Mouse (Mus musculus): ENCODE measurements around the gene Agap1.

Agap1 gene

GRCm38 (mm10) chr1:89616556-89616955 lies 161.9 kb downstream of the Agap1 start:
- no peak for DNase-seq (ENCODE audit: low read depth, low spot score)

GRCm38 (mm10) chr1:89617336-89617735 lies 162.7 kb downstream of the Agap1 start:
- no peak for DNase-seq (ENCODE audit: low read depth, low spot score)

- DNase-seq (ENCODE audit: low read depth, low spot score), result no peak
Observed at GRCm38 (mm10) chr1:89619963-89620362, 165.4 kb downstream of the Agap1 start.

GRCm38 (mm10) chr1:89621014-89621791 lies 166.6 kb downstream of the Agap1 start:
- DNase-seq (ENCODE audit: low read depth, low spot score), result no peak

- DNase-seq (ENCODE audit: low read depth, low spot score), result no peak
Observed at GRCm38 (mm10) chr1:89621952-89622351, 167.3 kb downstream of the Agap1 start.

- no peak for DNase-seq (ENCODE audit: low read depth, low spot score)
Observed at GRCm38 (mm10) chr1:89622801-89623200, 168.2 kb downstream of the Agap1 start.

GRCm38 (mm10) chr1:89625312-89625711 lies 170.7 kb downstream of the Agap1 start:
- no peak for DNase-seq (ENCODE audit: low read depth, low spot score)

- no peak for DNase-seq (ENCODE audit: low read depth, low spot score)
Observed at GRCm38 (mm10) chr1:89625967-89626366, 171.4 kb downstream of the Agap1 start.

GRCm38 (mm10) chr1:89626940-89627339 lies 172.3 kb downstream of the Agap1 start:
- no peak for DNase-seq (ENCODE audit: low read depth, low spot score)

- peak; percentile 46 for DNase-seq (ENCODE audit: low read depth, low spot score)
Observed at GRCm38 (mm10) chr1:89627650-89628049, 173.0 kb downstream of the Agap1 start.

- DNase-seq (ENCODE audit: low read depth, low spot score), result no peak
Observed at GRCm38 (mm10) chr1:89630836-89631235, 176.2 kb downstream of the Agap1 start.

GRCm38 (mm10) chr1:89631747-89632146 lies 177.1 kb downstream of the Agap1 start:
- peak; percentile 67 for DNase-seq (ENCODE audit: low read depth, low spot score)

GRCm38 (mm10) chr1:89634055-89634454 lies 179.4 kb downstream of the Agap1 start:
- peak; percentile 76 for DNase-seq (ENCODE audit: low read depth, low spot score)

GRCm38 (mm10) chr1:89635131-89635530 lies 180.5 kb downstream of the Agap1 start:
- no peak for DNase-seq (ENCODE audit: low read depth, low spot score)

- DNase-seq (ENCODE audit: low read depth, low spot score), result no peak
Observed at GRCm38 (mm10) chr1:89637670-89638069, 183.1 kb downstream of the Agap1 start.

- DNase-seq (ENCODE audit: low read depth, low spot score), result peak; percentile 47
Observed at GRCm38 (mm10) chr1:89643445-89644100, 189.0 kb downstream of the Agap1 start.

GRCm38 (mm10) chr1:89644120-89644519 lies 189.5 kb downstream of the Agap1 start:
- DNase-seq (ENCODE audit: low read depth, low spot score), result no peak

GRCm38 (mm10) chr1:89646326-89647018 lies 191.9 kb downstream of the Agap1 start:
- DNase-seq (ENCODE audit: low read depth, low spot score), result peak; percentile 91

- no peak for DNase-seq (ENCODE audit: low read depth, low spot score)
Observed at GRCm38 (mm10) chr1:89647505-89647904, 192.9 kb downstream of the Agap1 start.

- no peak for DNase-seq (ENCODE audit: low read depth, low spot score)
Observed at GRCm38 (mm10) chr1:89650557-89650956, 196.0 kb downstream of the Agap1 start.

GRCm38 (mm10) chr1:89656167-89656566 lies 201.6 kb downstream of the Agap1 start:
- DNase-seq (ENCODE audit: low read depth, low spot score), result no peak

- DNase-seq (ENCODE audit: low read depth, low spot score), result no peak
Observed at GRCm38 (mm10) chr1:89656643-89657321, 202.2 kb downstream of the Agap1 start.

All from ES-CJ7 (cell line).